Mouse (Mus musculus) kidney, postnatal 10 days (tissue): ENCODE measurements around the gene Galnt7.
"Not testable (repeated sequence)": the region's sequence is repeated elsewhere in the genome, so short reads cannot be mapped to it uniquely, and the experiment has no call there.

Experiments
- DNase-seq: peaks from one replicate; pipeline ENCODE4 v3.0.0; 2021; ENCODE audit warnings: mixed read lengths

Galnt7 gene

GRCm38 (mm10) chr8:57534495-57534894 is 118.3 kb downstream of the Galnt7 start:
- no peak for DNase-seq

DNA sequence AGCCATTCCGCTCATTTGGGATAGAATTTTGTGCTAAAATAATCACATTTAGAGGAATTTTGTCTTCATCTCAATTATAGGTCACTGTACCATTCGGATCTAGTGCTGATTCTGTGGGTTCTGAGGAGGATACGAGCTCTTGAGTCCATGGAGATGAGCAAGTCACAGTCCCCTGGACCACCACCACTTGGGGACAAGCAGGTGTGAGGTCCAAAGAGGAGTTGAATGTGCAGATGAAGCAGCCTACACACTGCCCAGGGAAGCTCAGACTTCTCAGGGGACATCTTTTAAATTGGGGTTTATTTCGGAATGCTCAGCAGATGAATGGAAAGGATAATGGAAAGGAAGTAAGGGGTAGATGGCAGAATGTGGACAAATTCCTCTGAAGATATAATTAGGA is 119.7 kb downstream of the Galnt7 start:
- DNase-seq, result no peak

GRCm38 (mm10) chr8:57532223-57532622 is 120.6 kb downstream of the Galnt7 start:
- no peak for DNase-seq

- peak; percentile 91 for DNase-seq
Measured at GRCm38 (mm10) chr8:57530666-57531349, 122.0 kb downstream of the Galnt7 start.

DNA sequence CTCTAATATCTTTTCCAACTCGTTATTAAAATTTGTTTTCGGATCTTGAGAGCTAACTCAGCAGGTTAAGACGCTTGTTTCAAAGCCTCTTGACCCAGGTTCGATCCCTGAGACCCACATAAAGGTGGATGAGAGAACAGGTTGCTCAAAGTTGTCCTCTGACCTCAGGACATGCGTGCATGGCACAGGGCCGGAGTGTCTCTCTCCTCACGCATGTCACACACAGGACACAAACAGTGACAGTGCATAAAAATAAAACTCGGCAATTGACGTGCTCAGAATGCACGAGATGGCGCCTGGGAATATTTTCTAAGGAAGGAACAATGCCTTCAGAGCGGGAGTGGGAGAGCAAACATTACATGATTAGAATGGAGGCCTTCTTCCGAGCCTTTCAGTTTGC is 122.6 kb downstream of the Galnt7 start:
- DNase-seq, result no peak

- no peak for DNase-seq
Measured at GRCm38 (mm10) chr8:57528036-57528435, 124.8 kb downstream of the Galnt7 start.

- DNase-seq, result no peak
Measured at GRCm38 (mm10) chr8:57520186-57520786, 132.5 kb downstream of the Galnt7 start.

DNA sequence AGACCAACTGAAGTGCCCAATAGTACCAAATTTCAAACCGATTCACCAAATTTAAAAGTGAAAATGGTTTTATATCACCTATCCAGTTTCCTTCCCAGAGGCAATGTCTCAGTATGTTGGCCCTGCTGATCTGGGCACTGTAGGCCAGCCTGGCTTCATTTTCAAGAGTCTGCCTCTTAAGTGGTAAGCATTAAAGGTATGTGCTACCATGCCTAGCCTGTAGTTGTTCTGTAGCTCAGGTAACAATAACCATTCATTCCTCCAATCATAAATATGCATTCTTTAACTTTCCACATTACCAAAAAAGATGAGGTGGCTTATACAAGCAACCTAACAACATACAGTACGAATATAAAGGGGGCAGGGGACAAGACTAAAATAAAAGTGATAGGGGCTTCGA is 135.1 kb downstream of the Galnt7 start:
- DNase-seq, result no peak

- DNase-seq, result not testable (repeated sequence)
Measured at GRCm38 (mm10) chr8:57516685-57517084, 136.1 kb downstream of the Galnt7 start.

DNA sequence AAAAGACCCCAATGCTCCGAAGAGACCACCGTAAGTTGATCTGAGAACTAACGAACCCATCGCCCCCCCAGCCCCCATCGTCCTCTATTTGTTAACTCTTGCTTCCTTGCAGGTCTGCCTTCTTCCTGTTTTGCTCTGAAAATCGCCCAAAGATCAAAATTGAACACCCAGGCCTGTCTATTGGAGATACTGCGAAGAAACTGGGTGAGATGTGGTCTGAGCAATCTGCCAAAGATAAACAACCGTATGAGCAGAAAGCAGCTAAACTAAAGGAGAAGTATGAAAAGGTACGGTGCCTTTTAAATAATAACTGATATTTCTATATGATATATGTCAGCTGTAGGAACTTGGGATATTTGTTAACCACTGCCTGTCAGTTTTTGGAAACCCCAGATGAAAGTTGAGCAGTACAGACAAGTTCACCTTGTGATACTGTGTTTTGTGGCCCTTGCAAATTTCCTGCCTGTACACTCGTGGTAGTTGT is 139.6 kb downstream of the Galnt7 start:
- not testable (repeated sequence) for DNase-seq

DNA sequence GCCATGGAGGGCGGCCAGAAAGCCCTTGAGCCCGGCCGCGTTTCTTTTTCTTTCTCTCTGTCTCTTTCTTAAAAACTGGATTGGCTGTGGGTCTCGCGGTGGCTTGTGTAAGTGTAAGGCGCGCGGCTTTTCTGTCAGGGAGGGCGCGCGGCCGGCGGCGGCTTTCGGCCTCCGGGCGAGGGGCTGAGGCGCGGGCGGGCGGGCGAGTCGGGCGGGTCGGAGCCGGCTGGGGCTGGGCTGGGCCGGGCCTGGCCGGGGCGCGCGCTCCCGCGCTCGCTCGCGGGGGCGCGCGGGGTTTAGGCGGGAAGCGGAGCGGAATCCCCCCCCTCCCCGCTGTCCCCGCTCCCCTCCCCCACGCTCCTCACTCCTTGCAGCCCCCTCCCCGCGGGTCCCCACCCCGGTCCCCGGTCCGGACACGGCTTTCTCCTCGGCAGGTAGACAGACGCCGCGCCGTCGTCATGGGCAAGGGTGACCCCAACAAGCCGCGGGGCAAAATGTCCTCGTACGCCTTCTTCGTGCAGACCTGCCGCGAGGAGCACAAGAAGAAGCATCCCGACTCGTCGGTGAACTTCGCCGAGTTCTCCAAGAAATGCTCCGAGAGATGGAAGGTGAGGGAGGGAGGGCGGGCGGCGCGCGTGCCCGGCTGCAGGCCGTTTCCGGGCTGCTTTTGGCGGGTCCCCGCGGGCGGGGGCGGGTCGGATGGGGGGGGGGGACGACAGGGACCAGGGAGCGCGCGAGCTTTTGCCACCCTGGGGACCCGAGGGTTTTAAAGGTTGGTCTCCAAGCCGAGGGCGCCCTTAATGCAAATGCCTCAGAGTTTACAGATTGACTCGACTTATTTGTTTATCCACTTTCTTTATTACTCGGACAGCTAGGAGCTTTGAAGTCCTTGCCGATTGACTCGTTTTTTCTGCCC is 140.4 kb downstream of the Galnt7 start:
- peak; percentile 72 for DNase-seq

GRCm38 (mm10) chr8:57511316-57512118 is 141.3 kb downstream of the Galnt7 start, which contains the start of gene Hmgb2:
Hmgb2 (plus strand) TSS chr8:57511907.
- DNase-seq, result peak; percentile 100

- DNase-seq, result no peak
Measured at GRCm38 (mm10) chr8:57510791-57511315, 142.0 kb downstream of the Galnt7 start.

- no peak for DNase-seq
Measured at GRCm38 (mm10) chr8:57508657-57509056, 144.2 kb downstream of the Galnt7 start.

DNA sequence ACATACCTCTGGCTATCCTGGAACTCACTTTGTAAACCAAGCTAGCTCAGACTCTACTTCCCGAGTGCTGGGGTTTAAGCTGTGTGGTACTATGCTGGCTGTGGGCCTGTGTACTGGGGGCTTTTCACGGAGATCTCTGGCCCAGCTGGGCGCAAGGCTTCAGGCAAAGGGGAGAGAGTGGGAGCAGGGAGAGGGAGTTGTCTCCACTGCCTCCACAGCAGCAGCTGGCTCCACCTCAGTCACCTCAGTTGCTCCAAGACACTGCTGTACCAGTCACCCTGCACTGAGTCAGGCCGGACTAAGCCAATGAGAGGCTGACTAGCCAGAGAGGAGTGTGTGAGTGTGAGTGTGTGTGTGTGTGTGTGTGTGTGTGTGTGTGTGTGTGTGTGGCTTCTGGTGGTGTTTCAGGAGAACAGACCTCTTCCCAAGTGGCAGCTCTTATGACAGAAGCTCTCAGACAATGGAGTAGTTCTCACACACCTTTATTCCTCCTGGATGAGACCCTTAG is 145.2 kb downstream of the Galnt7 start:
- no peak for DNase-seq

DNA sequence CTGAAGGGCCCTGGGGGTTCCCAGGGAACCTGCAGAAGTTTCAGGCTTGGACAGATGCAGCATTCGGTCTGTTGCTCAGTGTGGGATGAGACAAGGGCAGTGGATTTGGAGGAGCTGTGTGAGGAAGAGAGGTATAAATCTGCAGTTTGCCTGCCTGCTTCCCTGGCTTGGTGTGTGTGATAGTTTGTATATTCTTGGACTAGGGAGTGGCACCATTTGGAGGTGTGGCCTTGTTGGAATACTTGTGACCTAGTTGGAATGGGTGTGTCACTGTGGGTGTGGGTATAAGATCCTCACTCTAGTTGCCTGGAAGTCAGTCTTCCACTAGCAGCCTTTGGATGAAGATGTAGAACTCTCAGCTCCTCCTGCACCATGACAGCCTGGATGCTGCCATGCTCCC is 147.3 kb downstream of the Galnt7 start:
- not testable (repeated sequence) for DNase-seq

DNA sequence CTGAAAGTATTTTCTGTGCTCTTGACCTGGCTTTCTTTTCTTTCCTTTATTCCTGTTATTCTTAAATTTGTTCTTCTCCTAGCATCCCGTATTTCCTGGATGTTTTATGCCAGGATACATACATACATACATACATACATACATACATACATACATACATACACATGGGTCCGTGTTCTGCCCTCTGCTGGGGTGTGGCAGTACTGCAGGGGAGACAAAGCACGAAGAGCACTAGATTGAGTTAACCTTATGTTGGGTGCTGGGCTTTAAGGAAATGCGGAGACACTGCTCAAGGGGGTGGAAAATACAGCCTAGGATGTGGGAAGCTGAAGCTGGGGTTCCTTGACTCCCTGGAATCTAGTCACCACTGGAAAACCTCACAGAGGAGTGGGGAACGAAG is 149.2 kb downstream of the Galnt7 start:
- DNase-seq, result peak; percentile 81

DNA sequence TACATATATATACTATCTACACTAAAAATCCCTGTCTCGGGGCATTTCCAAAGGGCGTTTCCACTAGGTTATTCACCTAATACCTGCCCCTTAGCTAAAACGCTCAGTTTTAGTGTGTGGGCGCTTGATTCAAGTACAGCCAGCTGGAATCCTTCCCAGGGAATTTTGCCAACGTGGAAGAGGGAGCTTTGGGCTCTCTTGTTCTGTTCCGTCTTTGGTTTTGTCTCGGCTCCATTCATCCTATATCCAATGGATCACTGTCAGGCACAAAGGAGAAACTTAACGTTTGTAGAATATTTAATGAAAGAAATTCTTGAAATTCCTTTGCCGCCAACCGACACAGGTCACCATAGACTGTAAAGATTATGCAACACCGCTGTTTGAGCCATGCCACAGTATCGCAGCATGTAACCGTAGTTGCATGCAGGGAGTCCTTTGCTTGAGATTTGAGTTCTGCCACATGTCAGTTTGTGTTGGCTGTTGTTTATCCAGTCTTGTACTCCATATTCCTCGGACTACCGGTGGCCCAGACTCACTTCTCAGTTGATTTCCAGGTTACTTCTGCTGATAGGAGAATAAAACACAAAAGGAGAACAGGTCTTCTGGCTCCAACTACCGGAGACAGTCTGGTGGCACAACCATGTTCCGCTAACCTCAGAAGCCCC is 153.9 kb downstream of the Galnt7 start:
- peak; percentile 52 for DNase-seq

DNA sequence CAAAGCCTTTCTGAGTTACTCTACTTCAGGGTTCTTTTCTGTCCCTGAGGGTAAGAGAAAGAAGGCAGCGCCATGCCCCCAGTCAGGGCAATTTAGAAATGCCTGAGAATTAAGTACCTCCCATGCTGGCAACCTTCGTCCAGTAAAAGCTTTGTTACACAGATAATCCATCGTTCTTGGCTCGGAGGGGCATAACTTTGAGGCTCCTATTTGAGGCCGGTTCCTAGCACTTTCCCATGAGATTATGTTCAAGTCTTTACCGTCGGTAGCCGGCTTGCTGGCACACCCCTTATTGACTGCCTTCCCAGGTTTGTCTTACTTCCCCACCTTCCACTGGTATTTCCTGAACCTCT is 154.4 kb downstream of the Galnt7 start:
- DNase-seq, result no peak

GRCm38 (mm10) chr8:57491873-57492272 is 161.0 kb downstream of the Galnt7 start:
- no peak for DNase-seq

- DNase-seq, result no peak
Measured at GRCm38 (mm10) chr8:57489896-57490295, 162.9 kb downstream of the Galnt7 start.

DNA sequence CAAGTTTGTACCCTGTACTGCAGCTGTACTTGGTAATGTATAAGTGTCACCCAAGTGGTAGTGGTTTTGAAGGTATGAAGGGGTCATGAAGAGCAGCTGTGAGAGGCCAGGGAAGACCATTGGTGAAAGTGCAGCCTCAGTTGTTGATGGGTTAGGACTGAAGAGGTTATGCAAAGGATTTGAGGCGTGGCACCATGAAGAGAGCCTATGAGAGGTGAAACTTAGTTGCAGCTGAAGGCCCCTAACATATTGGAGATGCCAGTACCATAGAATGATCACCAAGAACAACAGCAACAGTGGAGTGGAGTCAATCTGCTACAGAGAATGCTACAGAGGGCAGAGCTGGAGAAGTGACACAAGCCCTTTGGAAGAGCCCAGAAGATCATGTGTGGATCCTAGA is 163.5 kb downstream of the Galnt7 start:
- DNase-seq, result no peak
